Mouse (Mus musculus) embryo, embryonic 10 days (tissue): Measurements from ENCODE around the gene Kcnq2.

Experiments used
- DNase-seq: peaks from one replicate; pipeline ENCODE4 v3.0.0-alpha.2; 2015; ENCODE audit warnings: low spot score

Gene Kcnq2

GRCm38 (mm10) chr2:181104111-181104510 lies 31.0 kb downstream of the Kcnq2 start:
- DNase-seq, result no peak

- DNase-seq, result peak; percentile 28
Observed at GRCm38 (mm10) chr2:181102161-181102560, 32.9 kb downstream of the Kcnq2 start.

DNA sequence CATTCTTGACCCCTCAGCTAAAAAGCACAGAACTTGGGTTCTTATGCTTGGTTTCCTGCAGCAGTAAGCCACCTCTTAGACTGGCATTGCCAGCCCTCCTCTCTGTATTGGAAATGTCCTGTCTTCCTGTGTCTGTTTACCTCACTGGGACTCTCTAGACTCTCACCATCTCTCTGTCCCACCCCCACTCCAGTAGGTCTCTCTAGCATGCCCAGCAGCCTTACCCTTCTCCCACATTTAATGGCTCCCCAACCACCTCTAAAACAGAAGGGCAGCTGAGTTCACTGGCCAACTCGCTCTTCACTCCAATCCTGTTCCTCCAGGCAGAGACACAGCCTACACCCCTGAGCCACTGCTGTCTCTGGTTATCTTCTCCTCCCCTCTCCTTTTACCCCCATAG lies 33.5 kb downstream of the Kcnq2 start:
- no peak for DNase-seq

GRCm38 (mm10) chr2:181100087-181100486 lies 35.0 kb downstream of the Kcnq2 start:
- no peak for DNase-seq

DNA sequence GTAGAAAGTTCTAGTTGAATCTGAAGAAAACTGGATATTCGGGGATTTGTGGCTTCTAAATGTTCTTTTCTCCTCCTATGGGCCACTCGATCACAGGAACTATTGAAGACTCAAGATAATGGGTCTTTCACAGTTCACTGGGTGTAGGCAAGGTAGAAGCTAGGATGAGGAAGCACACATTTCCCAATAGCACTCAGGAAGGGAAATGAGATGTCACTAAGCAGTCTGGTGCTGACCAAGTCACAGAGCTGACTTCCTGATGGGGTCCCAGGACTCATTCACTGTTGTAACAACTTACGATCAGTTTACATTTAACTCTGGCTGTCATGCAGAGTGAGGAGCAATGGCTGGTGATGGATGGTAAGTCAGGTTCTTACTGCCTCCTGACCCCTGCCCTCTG lies 45.0 kb downstream of the Kcnq2 start:
- DNase-seq, result no peak

- no peak for DNase-seq
Observed at GRCm38 (mm10) chr2:181084997-181085396, 50.1 kb downstream of the Kcnq2 start.

DNA sequence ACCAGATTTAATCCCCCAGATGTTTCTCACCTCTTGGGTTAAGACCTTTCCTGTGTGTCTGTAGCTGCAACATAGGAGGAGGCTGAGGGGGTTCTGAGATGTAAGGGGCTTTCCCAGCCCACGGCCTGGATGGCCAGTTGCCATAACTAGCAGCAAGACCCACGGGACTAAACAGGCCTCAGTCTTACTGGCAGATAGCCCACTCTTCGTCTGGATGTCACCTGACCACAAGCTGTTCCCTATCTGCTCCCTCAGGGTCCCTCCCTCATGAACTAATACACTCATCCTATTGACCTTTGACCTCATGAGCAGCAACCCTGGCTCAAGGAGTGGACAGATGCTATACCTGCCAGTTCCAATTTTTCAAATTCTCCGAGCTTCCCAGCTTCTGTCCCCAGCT lies 51.2 kb downstream of the Kcnq2 start:
- no peak for DNase-seq

GRCm38 (mm10) chr2:181080886-181081285 lies 54.2 kb downstream of the Kcnq2 start:
- no peak for DNase-seq

DNA sequence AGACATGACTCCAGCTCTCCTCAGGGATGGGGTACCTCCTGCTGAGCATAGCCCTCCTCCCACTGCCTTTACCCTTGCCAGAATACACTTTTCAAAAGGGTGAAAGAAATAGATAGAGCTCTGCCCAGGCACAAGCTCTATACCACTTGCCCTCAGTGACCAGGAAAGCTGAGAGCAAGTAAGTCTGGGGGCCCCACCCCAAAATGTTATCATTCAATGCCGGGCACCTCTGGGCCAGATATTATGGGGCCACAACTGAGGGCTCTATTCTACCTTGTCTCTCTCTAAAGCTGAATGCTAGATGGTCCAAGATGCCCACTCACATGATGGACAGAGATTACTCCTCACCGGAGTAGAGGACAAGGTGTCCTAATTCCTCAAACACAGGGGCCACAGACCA lies 55.6 kb downstream of the Kcnq2 start:
- no peak for DNase-seq

DNA sequence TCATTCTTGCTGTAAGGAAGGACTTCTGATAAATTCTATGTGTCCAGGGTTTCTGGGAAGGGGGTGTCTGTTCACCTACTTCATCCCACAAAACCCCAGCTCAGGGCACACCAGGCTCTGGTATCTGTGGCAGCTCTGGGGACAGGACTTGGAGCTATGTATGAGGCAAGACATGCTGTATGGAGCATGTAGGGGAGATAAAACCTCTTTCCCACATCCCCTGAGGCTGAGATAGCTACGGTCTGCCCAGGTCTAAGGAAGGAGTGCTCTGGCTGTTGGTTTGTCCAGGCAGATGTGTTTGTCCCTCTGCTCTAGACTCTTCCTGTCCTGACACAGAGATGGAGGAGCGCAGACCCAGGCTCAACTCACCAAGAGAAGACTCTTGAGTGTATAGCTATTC lies 56.2 kb downstream of the Kcnq2 start:
- DNase-seq, result no peak

GRCm38 (mm10) chr2:181075501-181075900 lies 59.6 kb downstream of the Kcnq2 start:
- no peak for DNase-seq

DNA sequence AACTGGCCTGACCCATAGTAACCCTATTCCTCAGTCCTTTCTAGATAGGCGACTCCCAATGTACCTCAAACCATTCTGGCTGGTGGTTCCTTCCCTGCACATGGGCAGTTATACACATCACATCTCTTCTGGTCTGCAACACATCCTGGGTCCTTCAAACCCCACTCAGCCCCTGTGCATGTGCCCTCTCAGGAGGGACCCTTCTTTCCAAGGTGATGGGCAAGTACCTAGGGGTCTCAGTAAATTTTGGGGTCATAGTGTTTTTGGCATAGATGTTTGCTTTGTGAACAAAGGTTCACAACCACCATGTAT lies 62.7 kb downstream of the Kcnq2 start:
- DNase-seq, result no peak

GRCm38 (mm10) chr2:181071706-181072402 lies 63.2 kb downstream of the Kcnq2 start:
- peak; percentile 86 for DNase-seq

GRCm38 (mm10) chr2:181070136-181070535 lies 65.0 kb downstream of the Kcnq2 start:
- DNase-seq, result no peak

DNA sequence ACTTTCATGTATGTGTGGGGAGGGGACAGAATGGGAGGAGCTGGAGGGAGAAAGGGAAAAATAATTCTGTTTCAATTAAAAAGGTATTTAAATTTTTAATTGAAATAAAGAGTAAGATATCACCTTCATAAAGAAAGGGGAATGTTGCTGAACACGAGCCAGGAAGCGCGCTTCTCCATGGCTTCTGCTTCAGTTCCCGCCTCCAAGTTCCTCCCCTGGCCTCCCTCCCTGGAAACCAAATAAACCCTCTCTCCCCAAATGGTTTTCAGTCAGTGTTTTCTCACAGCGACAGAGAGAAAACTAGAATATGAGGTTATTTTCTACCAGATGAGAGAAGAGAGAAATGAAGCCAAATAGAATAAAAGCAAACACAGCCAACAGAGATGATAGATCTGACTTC lies 66.6 kb downstream of the Kcnq2 start:
- no peak for DNase-seq

GRCm38 (mm10) chr2:181065827-181066226 lies 69.3 kb downstream of the Kcnq2 start:
- DNase-seq, result no peak

DNA sequence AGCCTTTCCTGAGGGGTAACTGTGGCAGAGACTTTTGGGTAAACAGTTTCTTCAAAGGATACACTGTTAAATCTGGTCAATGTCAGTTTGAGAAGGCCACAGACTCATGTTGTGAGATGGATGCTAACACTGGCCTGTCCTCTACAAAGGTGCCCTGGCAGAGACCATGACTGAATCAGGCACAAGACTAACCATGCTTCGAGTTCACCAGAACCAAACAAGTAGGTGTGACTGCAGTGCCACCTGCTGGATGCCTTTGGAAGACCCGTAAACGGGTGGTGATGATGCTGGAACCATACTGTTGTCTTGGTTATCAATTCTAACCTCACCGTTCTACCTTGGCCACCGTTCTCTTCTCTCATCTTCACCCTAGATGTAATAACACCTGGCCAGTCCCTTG lies 75.0 kb downstream of the Kcnq2 start:
- peak; percentile 91 for DNase-seq

DNA sequence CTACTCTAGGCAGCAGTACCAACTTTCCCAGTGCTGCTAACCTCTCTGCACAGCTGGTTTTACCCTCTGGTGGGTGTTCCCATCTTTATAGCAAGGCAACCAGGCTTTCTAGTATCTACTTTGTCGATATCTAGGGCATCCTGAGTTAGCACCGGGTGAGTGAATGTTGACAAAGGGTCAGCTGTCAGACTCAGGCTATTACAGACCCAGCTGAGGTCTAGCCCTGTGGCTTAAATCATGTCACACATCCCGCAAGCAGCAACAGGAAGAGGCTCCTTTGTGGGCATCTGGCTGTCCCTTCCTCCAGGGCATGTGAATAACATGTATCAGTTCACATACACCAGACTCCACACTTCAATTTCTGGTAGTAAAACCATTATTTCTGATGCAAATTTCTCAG lies 76.9 kb downstream of the Kcnq2 start:
- no peak for DNase-seq

DNA sequence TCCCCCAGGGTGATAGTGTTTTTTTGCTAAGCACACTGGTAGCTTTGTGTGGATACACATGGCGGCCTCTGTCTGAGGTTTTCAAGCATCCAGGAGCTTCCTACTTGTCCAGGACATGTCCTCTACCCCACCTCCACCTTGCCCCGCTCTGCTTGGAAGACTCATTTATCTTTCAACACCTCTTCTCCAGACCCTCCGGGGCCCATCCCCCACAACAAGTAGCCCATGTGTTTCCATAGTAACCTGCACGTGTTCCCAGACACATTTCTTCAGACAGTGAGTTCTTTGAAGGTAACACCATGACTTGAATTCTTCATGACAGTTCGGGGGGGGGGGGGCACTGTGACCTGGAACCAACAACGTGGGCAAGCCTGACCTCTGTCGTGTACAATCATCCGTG lies 77.8 kb downstream of the Kcnq2 start:
- DNase-seq, result peak; percentile 38

DNA sequence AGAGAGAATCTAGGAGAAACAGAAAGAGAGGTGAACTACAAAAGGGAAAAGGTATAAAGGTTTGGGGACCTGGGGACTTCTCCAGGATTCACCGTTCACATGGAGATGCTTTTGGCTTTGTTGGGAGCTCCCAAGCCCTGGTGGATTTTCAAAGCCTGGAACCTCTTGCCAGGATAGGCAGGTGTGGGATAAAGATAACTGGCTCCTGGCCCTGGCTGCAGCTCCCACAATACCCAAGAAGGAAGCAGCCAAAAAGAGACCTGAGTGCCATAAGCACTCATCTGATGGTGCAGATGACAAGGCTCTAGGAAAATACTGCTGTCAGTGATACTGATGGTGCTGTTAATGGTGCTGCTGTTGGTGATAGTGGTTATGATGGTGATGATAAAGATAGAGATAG lies 82.9 kb downstream of the Kcnq2 start:
- DNase-seq, result no peak

GRCm38 (mm10) chr2:181048986-181049385 lies 86.1 kb downstream of the Kcnq2 start:
- DNase-seq, result no peak

- DNase-seq, result no peak
Observed at GRCm38 (mm10) chr2:181048252-181048945, 86.7 kb downstream of the Kcnq2 start.

DNA sequence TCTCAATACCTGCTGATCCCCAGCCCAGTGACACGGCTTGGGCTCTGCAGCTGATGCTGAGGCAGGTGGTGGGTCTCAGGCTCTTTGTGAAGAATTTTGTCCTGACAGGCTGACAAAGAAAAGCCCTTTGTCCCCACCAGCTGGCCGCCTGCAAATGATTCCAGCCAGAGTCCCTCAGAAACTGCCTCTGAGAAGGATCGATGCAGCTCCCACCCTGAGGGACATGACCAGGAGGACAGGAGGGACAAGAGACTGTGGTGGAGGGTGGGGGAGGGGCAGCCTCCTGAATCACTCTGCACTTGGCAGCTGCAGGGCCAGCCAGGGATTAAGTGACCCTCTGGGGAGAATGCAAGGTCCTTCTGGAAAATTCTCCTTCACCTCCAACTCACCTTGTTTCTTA lies 91.1 kb downstream of the Kcnq2 start:
- DNase-seq, result peak; percentile 54

- DNase-seq, result peak; percentile 15
Observed at GRCm38 (mm10) chr2:181043437-181043836, 91.7 kb downstream of the Kcnq2 start, which contains the start of gene Chrna4. Gene Chrna4 (minus strand): TSS chr2:181043546.
